Mouse (Mus musculus) liver, embryonic 11.5 days (tissue): ENCODE data around the gene Tff3. TPM values are rescaled to one million over a fixed set of nuclear protein-coding genes. Genes with fewer than 3 reads are reported as not detected.

Experiments
- ATAC-seq: fragments of 200-750 bp; cut with Nextera tagmentation; replicated peaks from 2 replicates; pipeline ENCODE4 v1.8.0; 2017; ENCODE audit warnings: moderate number of reproducible peaks, mild to moderate bottlenecking, moderate TSS enrichment, moderate library complexity; ENCODE audit not compliant: low FRiP score
- DNase-seq: peaks from one replicate; pipeline ENCODE4 v3.0.0-alpha.2; 2017; ENCODE audit warnings: low spot score
- H3K27ac ChIP-seq: fragments of 300-500 bp; sonication (generic); 2 replicates; pipeline ENCODE4 v1.5.1; 2014; ENCODE audit warnings: mild to moderate bottlenecking, low read depth, low read length, control low read depth
- H3K27me3 ChIP-seq: fragments of 300-500 bp; sonication (generic); replicated peaks from 2 replicates; pipeline ENCODE4 v1.6.1; 2014; ENCODE audit warnings: low read length, mixed read lengths; ENCODE audit not compliant: control insufficient read depth, insufficient read depth
- H3K36me3 ChIP-seq: fragments of 300-500 bp; sonication (generic); 2 replicates; pipeline ENCODE4 v1.6.1; 2014; ENCODE audit warnings: mild to moderate bottlenecking, low read length, moderate library complexity, mixed read lengths; ENCODE audit not compliant: control insufficient read depth, insufficient read depth
- H3K4me1 ChIP-seq: fragments of 300-500 bp; sonication (generic); replicated peaks from 2 replicates; pipeline ENCODE4 v1.6.1; 2014; ENCODE audit warnings: low read length, mixed read lengths; ENCODE audit not compliant: control insufficient read depth, insufficient read depth
- H3K4me2 ChIP-seq: fragments of 300-500 bp; sonication (generic); 2 replicates; pipeline ENCODE4 v1.6.1; 2014; ENCODE audit warnings: mild to moderate bottlenecking, control low read depth, moderate library complexity
- H3K4me3 ChIP-seq: fragments of 300-500 bp; sonication (generic); 2 replicates; pipeline ENCODE4 v1.5.1; 2014; ENCODE audit warnings: low read depth, low read length, control low read depth
- H3K9ac ChIP-seq: fragments of 300-500 bp; sonication (generic); 2 replicates; pipeline ENCODE4 v1.6.1; 2014; ENCODE audit warnings: low read depth, low read length, control low read depth
- H3K9me3 ChIP-seq: fragments of 300-500 bp; sonication (generic); 2 replicates; pipeline ENCODE4 v1.6.1; 2016; ENCODE audit warnings: low read length, inconsistent platforms, mixed read lengths; ENCODE audit not compliant: control insufficient read depth
- WGBS: fragments of 180-500 bp; shearing (Covaris S2); extraction: QIAGEN DNeasy Blood & Tissue Kit; methylation state at CpG from one replicate; pipeline ENCODE4 v1.1.7; 2014; 5-methylcytosine and 5-hydroxymethylcytosine counted together
- polyA plus RNA-seq: library from polyadenylated mRNA; unstranded; fragments of >200 nt; fragmentation: Nextera tagmentation; extraction: Ambion mirVana; gene quantifications from 2 replicates; pipeline ENCODE4 v1.2.1, GENCODE M21; 2014

The Tff3 gene
- polyA plus RNA-seq, 1 experiment from 2014 or later = 2.1 TPM

DNA sequence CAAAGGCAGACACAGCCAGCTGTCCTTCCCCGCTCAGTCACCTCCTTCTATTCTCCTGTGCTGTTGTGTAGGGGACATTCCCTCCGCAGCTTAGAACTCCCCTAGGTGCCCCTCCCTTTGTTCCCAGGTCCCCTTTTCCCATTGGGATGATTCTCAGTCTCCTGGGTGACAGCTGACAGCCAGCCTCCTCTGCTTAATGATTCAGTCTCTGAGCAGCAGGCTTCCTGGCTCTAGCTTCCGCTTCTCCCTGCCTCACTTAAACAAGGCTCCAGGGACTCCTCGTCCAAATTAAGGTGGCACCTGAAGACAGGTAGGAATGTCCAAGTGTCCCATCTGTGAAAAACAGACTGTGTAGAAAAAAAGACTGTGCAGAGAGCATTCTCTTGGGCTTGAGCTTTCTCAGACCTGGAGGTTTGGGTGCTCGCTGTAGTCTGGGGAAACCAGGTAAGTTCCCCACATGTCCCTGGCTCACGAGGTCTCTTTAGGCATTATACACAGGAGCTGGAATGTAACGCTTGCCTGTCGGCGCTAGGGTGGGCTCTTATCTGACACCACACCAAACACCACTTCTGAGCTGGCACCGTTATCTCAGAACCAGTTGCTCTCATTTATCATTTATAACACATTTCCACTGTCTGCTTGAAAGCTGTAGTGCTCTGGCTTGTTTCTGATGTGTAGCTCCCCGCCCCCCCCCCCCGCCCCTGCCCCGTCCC, 38.3 kb downstream of the Tff3 start:
- Histone ChIP-seq H3K4me1 (peaks cover 45% of the 10 kb centered on the region), H3K4me3 (no peak overlapping the region), H3K27me3 (no peaks in the 10 kb centered on the region), H3K9me3 (no peaks in the 10 kb centered on the region; the same call in 1 of the 2 replicates), H3K36me3 (no peaks in the 10 kb centered on the region), H3K9ac (peak overlapping the region; percentile 15), H3K4me2 (peak overlapping the region; percentile 49), H3K27ac (peak overlapping the region; percentile 70)
- 16% methylated on average over 13 of the region's 13 CpGs for WGBS
- DNase-seq = no peak
- ATAC-seq = peak; percentile 93

DNA sequence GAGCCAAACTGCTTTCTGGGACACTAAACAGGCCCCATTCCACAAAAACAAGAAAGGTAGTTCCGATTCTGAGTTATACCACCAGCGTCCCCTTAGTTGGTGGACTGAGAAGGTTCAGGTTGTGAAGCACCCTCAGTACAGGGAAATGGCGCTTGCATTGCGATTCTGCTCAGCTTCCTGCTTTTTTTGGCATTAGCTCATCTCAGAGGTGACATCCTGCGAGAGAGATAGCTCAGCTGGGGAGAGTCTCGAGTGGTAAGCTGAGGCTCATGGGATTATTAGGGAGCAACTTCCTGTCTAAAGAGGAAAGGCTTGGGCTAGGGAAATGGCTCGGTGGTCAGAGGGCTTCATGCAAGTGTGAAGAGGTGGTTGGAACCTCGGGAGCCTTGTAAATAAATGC, 39.6 kb downstream of the Tff3 start:
- Histone ChIP-seq H3K4me3 (no peak overlapping the region), H3K9me3 (no peaks in the 10 kb centered on the region; the same call in 1 of the 2 replicates), H3K36me3 (no peaks in the 10 kb centered on the region), H3K27me3 (no peaks in the 10 kb centered on the region), H3K9ac (no peak overlapping the region), H3K27ac (0 out of 2 replicates have a peak overlapping the region, but pooled peaks have one; percentile 2), H3K4me2 (no peak overlapping the region), H3K4me1 (peaks cover 51% of the 10 kb centered on the region)
- DNase-seq (no peak), ATAC-seq (no peak)
- 49% methylated on average over 8 of the region's 8 CpGs for WGBS

DNA sequence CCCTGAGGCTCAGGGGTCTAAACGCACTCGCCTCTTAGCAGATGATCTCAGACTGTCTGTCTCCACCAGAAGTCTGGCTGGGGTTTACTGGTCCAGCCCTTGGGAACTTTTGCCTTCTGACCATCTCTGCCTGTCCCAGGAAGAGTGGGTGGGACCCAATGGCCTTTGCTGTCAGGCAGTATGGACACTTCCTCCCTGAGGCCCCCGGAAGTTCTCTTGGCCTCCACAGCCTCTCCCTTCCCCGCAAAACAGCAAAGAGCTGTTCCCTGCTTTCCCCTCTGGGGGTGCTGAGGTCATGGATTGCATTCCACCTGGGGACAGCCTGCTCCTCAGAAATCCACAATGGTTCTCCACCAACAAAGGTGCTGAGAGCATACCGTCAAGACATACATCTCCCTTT, 40.7 kb downstream of the Tff3 start:
- H3K4me2 ChIP-seq = no peak overlapping the region
- 34% methylated on average over 5 of the region's 5 CpGs for WGBS
- H3K4me3 ChIP-seq = no peak overlapping the region
- no peaks in the 10 kb centered on the region for H3K36me3 ChIP-seq
- DNase-seq = no peak
- H3K27me3 ChIP-seq = no peaks in the 10 kb centered on the region
- H3K9ac ChIP-seq = no peak overlapping the region; the same call in 1 of the 2 replicates
- no peaks in the 10 kb centered on the region; the same call in 1 of the 2 replicates for H3K9me3 ChIP-seq
- H3K27ac ChIP-seq = no peak overlapping the region
- peaks cover 51% of the 10 kb centered on the region for H3K4me1 ChIP-seq
- ATAC-seq = no peak

DNA sequence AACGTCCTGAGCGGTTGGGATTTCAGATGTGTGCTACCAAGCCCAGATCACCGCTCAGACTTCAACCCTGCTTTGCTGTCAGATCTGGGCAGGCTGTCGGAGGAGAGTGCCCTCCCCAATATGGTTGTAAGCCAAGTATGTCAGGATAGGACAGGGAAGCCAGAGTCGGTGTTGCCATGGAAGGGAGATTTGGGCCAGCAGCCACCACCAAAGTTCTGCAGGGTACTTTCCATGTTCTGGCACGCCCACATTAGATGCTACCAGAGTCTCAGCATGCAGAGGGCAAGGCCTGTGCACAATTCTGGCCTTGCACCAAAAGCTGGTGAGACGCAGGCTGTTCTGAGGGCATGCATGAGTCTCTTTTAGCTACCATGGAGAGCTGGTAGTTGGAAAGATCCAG, 43.2 kb downstream of the Tff3 start:
- no peak overlapping the region for H3K4me2 ChIP-seq
- H3K4me3 ChIP-seq = no peak overlapping the region
- no peaks in the 10 kb centered on the region for H3K9me3 ChIP-seq
- H3K27me3 ChIP-seq = no peaks in the 10 kb centered on the region
- no peak overlapping the region for H3K9ac ChIP-seq
- WGBS = 91% methylated on average over 7 of the region's 7 CpGs
- no peak overlapping the region for H3K27ac ChIP-seq
- peaks cover 38% of the 10 kb centered on the region for H3K4me1 ChIP-seq
- H3K36me3 ChIP-seq = no peaks in the 10 kb centered on the region
- ATAC-seq = no peak
- no peak for DNase-seq

DNA sequence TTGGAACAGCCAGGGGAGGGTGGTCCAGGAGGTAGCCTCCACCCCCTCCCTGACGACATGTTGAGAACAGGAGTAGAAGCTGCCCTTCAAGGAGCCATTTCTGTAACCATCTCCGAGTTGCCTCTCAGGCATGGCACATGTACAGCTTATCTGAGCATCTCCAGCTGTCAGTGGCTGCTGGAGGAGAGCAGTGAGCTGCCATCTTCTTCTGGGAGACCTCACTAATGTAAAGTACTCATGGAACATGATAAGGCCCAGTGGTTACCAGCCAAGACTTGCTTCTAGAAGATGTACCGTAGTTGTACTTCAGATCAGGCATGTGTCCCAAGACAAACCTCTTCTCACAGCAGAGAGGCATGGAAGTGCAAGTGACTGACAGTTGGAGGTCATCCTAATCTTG, 43.9 kb downstream of the Tff3 start:
- 68% methylated on average over 3 of the region's 3 CpGs for WGBS
- ATAC-seq (no peak; the same call in 1 of the 2 replicates), DNase-seq (no peak)
- Histone ChIP-seq H3K36me3 (no peaks in the 10 kb centered on the region), H3K27me3 (no peaks in the 10 kb centered on the region), H3K4me3 (no peak overlapping the region), H3K4me1 (peaks cover 31% of the 10 kb centered on the region), H3K9me3 (no peaks in the 10 kb centered on the region), H3K4me2 (no peak overlapping the region), H3K9ac (no peak overlapping the region), H3K27ac (no peak overlapping the region)

DNA sequence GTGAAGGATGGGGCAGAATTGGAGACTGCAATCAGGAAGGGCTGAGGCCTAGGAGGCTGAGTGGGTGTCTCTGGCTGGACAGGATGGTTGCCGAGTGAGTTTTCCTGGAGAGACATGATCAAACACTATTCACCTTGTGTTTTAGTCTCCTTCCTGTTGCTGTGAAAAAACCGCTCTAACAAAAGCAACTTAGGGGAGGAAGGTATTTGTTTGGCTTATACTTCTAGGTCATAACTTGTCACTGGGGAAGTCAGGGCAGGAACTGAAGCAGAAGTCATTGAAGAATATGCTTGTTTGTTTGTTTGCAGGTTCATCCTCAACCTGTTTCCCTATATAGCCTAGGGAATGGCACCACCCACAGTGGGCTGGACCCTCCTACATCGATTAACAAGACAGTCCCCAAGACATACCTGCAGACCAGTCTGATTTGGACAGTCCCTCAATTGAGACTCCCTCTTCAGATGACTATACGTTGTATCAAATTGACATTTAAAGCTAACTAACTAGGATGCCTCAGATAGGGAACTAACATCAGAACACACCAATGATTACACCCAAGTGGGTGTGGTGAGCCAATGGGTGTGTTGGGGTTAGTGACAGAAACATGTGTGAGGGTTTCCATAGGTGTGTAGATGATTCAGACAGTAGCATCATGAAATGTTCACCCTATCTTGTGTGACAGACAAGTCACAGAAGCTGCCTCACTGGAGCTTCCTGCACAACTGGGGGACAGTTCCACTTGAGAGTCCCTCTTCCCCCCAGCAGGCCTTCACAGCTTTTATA, 47.0 kb downstream of the Tff3 start:
- H3K4me2 ChIP-seq = no peak overlapping the region
- peaks cover 8% of the 10 kb centered on the region for H3K4me1 ChIP-seq

DNA sequence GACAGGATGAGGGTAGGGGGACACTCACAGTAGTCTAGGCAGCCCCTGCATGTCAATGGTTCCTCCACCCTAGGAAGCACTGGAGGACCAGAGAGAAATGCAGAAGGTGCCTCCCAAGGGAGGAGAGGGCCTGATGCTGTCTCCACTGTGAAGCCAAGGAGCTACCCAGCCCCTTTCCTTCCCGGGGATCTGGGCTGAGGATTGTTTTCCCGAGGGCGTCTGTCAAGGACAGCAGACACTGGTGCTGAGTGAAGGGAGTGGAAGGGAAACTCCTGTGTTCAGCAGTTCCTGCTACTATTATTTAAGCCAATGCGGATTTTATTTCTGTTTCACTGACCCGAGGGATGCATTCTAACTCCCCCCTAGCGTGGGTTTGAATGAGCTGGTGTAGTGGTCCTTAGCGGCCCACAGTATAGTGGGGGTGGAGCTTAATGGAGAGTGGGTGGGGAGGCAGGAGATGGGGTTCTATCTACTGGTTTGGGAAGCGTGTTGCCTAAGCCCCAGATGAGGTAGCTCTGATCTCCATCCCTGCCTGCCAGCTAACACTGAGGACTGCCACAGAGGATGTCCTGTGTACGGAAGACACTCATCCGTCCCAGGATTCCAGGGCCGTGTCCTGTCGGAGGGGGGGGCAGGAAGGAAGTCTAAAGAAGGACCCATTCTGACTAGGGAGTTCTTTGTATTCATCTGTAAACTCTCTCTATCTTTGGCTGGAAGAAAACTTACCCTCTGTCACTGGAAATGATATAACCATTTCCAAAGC, 50.2 kb downstream of the Tff3 start:
- DNase-seq = no peak
- Histone ChIP-seq H3K36me3 (no peaks in the 10 kb centered on the region), H3K9me3 (no peaks in the 10 kb centered on the region), H3K4me1 (peaks cover 11% of the 10 kb centered on the region), H3K27me3 (no peaks in the 10 kb centered on the region), H3K4me3 (no peak overlapping the region), H3K9ac (no peak overlapping the region), H3K27ac (peak overlapping the region; percentile 22; the same call in 1 of the 2 replicates), H3K4me2 (no peak overlapping the region)
- peak; percentile 35; the same call in 1 of the 2 replicates for ATAC-seq
- WGBS = 53% methylated on average over 12 of the region's 12 CpGs

More for the DNA sequence above, 47.0 kb downstream of the Tff3 start:
- Histone ChIP-seq H3K27ac (no peak overlapping the region), H3K4me3 (no peak overlapping the region), H3K9ac (no peak overlapping the region), H3K36me3 (no peaks in the 10 kb centered on the region), H3K9me3 (no peaks in the 10 kb centered on the region), H3K27me3 (no peaks in the 10 kb centered on the region)
- DNase-seq (no peak), ATAC-seq (no peak)
- WGBS = 87% methylated on average over 4 of the region's 4 CpGs

DNA sequence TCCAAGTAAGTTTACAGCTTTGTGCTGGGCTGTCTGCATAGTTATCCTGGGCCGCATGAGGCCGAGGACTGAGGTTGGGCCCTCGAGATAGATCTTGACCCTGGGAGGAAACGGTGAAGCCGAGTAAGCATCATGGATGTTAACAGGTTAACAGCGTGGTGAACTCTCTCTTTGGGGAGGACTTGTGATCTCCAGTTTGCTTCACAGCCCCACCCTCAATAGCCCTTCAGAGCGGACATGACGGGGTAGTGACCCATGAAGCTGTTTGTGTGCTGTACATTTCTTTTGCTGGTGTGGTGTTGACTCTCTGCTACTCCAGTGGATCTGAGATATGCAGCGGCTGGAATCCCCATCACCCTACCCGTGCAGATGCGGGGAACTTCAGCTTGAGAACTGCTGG, 50.9 kb downstream of the Tff3 start:
- H3K4me1 ChIP-seq = peaks cover 18% of the 10 kb centered on the region
- no peak for ATAC-seq
- H3K4me2 ChIP-seq = no peak overlapping the region
- no peaks in the 10 kb centered on the region for H3K36me3 ChIP-seq
- WGBS = 79% methylated on average over 11 of the region's 11 CpGs
- 0 out of 2 replicates have a peak overlapping the region, but pooled peaks have one; percentile 16 for H3K27ac ChIP-seq
- no peaks in the 10 kb centered on the region for H3K27me3 ChIP-seq
- no peak overlapping the region for H3K4me3 ChIP-seq
- no peak overlapping the region for H3K9ac ChIP-seq
- no peak for DNase-seq
- H3K9me3 ChIP-seq = no peaks in the 10 kb centered on the region
